Mouse (Mus musculus) limb, embryonic 11.5 days (tissue): Measurements from ENCODE around the gene Plpp1. TPM values are rescaled to one million over a fixed set of nuclear protein-coding genes. Genes with fewer than 3 reads are reported as not detected.

Experiments used
- ATAC-seq: fragments of 200-750 bp; cut with Nextera tagmentation; 2 replicates; pipeline ENCODE4 v1.8.0; 2017; ENCODE audit warnings: low read depth; ENCODE audit not compliant: insufficient number of reproducible peaks, low FRiP score, low TSS enrichment
- DNase-seq: peaks from one replicate; pipeline ENCODE4 v3.0.0-alpha.2; 2015; ENCODE audit warnings: low spot score
- H3K27ac ChIP-seq: fragments of 300-500 bp; sonication (generic); replicated peaks from 2 replicates; pipeline ENCODE4 v1.5.1; 2014; ENCODE audit warnings: low read depth, mild to moderate bottlenecking, low read length
- H3K27me3 ChIP-seq: fragments of 300-500 bp; sonication (generic); 2 replicates; pipeline ENCODE4 v1.6.1; 2014; ENCODE audit warnings: mild to moderate bottlenecking, low read length, mixed read lengths; ENCODE audit not compliant: control insufficient read depth, insufficient read depth
- H3K36me3 ChIP-seq: fragments of 300-500 bp; sonication (generic); 2 replicates; pipeline ENCODE4 v1.6.1; 2014; ENCODE audit warnings: mild to moderate bottlenecking, low read length, moderate library complexity, mixed read lengths; ENCODE audit not compliant: control insufficient read depth, insufficient read depth
- H3K4me1 ChIP-seq: fragments of 300-500 bp; sonication (generic); 2 replicates; pipeline ENCODE4 v1.6.1; 2014; ENCODE audit warnings: low read length, mixed read lengths; ENCODE audit not compliant: control insufficient read depth, insufficient read depth
- H3K4me2 ChIP-seq: fragments of 300-500 bp; sonication (generic); 2 replicates; pipeline ENCODE4 v1.6.1; 2014; ENCODE audit warnings: low read depth, mild to moderate bottlenecking, moderate library complexity; ENCODE audit not compliant: severe bottlenecking
- H3K4me3 ChIP-seq: fragments of 300-500 bp; sonication (generic); 2 replicates; pipeline ENCODE4 v1.5.1; 2014; ENCODE audit warnings: low read depth, low read length
- H3K9ac ChIP-seq: fragments of 300-500 bp; sonication (generic); 2 replicates; pipeline ENCODE4 v1.6.1; 2014; ENCODE audit warnings: mild to moderate bottlenecking, low read length
- H3K9me3 ChIP-seq: fragments of 300-500 bp; sonication (generic); 2 replicates; pipeline ENCODE4 v1.6.1; 2016; ENCODE audit warnings: low read length; ENCODE audit not compliant: control insufficient read depth
- WGBS: fragments of 180-500 bp; shearing (Covaris S2); extraction: QIAGEN DNeasy Blood & Tissue Kit; methylation state at CpG from one replicate; pipeline ENCODE4 v1.1.7; 2014; 5-methylcytosine and 5-hydroxymethylcytosine counted together
- polyA plus RNA-seq: library from polyadenylated mRNA; unstranded; fragments of >200 nt; fragmentation: Nextera tagmentation; extraction: Ambion mirVana; gene quantifications from 2 replicates; pipeline ENCODE4 v1.2.1, GENCODE M21; 2014

Gene Plpp1
- polyA plus RNA-seq, 1 experiment from 2014 or later, result 22.4 TPM

DNA sequence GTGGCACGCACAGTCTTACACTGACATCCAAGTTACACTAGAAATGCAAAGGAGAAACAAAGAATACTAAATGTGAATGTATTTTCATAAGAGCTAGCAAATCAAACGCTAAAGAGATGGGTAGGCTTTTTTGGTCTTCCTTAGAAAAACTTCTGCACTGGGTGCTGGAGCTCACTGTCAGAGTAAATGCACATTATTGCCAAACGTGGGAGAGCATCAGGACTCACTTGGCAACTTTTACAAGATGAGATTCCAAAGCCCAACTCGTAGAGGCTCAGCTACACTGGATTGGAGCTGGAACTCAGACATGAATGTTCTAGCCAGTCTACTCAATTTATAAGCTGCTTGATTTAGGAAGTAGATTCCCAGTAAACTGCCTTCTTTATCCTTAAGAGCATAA, 109.8 kb downstream of the Plpp1 start:
- DNase-seq, result no peak
- no peak overlapping the region for H3K9ac ChIP-seq
- no peaks in the 10 kb centered on the region for H3K4me1 ChIP-seq
- H3K9me3 ChIP-seq, result no peaks in the 10 kb centered on the region
- H3K4me2 ChIP-seq, result no peak overlapping the region
- 90% methylated on average over 4 of the region's 4 CpGs for WGBS
- no peak for ATAC-seq
- H3K27ac ChIP-seq, result no peak overlapping the region
- peaks cover 7% of the 10 kb centered on the region; the same call in 1 of the 2 replicates for H3K36me3 ChIP-seq
- H3K4me3 ChIP-seq, result no peak overlapping the region
- H3K27me3 ChIP-seq, result no peaks in the 10 kb centered on the region

Other genes with a start within 250 kb of the Plpp1 start
- gene Il31ra, start 206.4 kb upstream of the Plpp1 start, polyA plus RNA-seq, result 0.10 TPM in 1 of 2 replicates, not detected in the other
- 0.31 and 0.37 TPM in 2 replicates for gene Ddx4, start 148.3 kb upstream of the Plpp1 start, polyA plus RNA-seq
- gene Slc38a9, start 140.0 kb upstream of the Plpp1 start, polyA plus RNA-seq, result 11.7 and 13.2 TPM in 2 replicates
- gene Mtrex, start 126.6 kb downstream of the Plpp1 start, polyA plus RNA-seq, result 105 and 110 TPM in 2 replicates
- 33.2 and 39.9 TPM in 2 replicates for gene Dhx29, start 126.7 kb downstream of the Plpp1 start, polyA plus RNA-seq
- 0.15 TPM in 1 of 2 replicates, not detected in the other for gene Ccno, start 187.0 kb downstream of the Plpp1 start, polyA plus RNA-seq
- gene Mcidas, start 193.1 kb downstream of the Plpp1 start, polyA plus RNA-seq, result not detected in 2 replicates
- gene Cdc20b, start 234.3 kb downstream of the Plpp1 start, polyA plus RNA-seq, result not detected in 2 replicates
- gene Gpx8, start 245.6 kb downstream of the Plpp1 start, polyA plus RNA-seq, result 111 and 115 TPM in 2 replicates